Mouse (Mus musculus) liver, adult 2 months (tissue): ENCODE results near the gene Trap1.

Experiments used
- CTCF ChIP-seq: fragments of 200-500 bp; IDR thresholded peaks from 2 replicates; pipeline ENCODE4 v1.5.1; 2011; ENCODE audit warnings: low read depth, low read length, control low read depth
- POLR2A ChIP-seq: fragments of 200-500 bp; IDR thresholded peaks from 2 replicates; pipeline ENCODE4 v1.6.1; 2011; ENCODE audit warnings: low read length, control low read depth; ENCODE audit not compliant: insufficient read depth; ENCODE audit errors: extremely low read depth

GRCm38 (mm10) chr16:4034476-4034875 lies 43.2 kb downstream of the Trap1 start:
- no peak for TF ChIP-seq POLR2A
- TF ChIP-seq CTCF, result no peak
